Mouse (Mus musculus): ENCODE results near the gene Spata21.
A peak's percentile ranks its signal among the peaks of the same experiment; 100 is the strongest.
"Not testable (repeated sequence)": the region's sequence is repeated elsewhere in the genome, so short reads cannot be mapped to it uniquely, and the experiment has no call there.

Spata21 gene

DNA sequence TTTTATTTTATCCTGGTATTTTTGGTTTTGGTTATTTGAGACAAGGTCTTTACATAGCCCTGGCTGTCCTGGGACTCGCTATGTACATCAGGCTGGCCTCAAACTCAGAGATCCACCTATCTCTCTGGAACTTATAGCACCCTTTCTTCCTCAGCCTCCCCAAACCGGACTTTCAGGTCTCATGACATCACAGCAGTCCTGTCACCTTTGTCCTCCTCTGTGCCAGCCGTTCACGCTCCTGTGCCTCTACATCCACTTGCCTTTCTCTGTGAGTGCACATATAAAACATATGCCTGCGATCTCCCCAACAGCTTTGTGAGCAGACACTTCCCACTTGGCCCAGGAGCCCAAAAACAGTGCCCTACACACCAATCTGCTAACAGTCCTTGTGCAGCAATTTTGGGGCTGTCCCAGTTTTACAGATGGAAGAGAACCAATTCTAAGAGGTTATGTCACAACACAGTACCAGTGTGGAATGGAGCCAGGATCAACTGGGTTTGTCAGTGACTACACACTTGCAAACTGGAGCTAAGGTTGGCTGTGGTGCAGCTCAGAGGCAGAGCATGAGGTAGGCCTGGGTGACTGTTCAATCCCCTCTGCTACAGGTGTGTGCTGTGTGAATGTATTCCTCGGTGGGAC is 42.7 kb downstream of the Spata21 start:
- no peak for DNase-seq (ENCODE audit: low spot score in 2 of 2)

DNA sequence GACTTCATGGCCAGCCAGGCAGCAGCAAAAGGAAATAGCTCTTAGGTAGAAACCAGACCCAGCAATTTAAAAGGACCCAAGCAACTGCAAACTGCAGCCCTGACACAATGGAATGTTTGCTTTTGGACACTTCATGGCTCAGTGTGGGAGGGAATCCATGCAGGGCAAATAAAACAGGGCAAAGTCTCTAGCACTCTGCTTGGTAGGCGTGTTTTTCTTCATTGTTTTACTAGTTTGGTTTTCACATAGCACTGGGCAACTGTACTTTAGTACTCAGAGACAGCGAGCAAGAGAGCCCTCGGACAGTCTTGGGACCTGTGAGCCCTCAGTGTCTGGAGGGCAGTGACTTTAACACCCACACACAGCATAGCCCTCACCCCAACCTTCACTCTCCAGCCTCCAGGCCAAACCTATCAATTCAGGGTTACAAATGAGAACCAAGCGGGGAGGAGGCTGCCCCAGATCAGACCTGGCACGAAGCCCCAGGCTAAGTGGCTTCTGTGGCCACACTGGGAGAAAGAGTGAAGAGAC is 43.5 kb downstream of the Spata21 start:
- DNase-seq (ENCODE audit: low spot score in 2 of 2), result no peak

DNA sequence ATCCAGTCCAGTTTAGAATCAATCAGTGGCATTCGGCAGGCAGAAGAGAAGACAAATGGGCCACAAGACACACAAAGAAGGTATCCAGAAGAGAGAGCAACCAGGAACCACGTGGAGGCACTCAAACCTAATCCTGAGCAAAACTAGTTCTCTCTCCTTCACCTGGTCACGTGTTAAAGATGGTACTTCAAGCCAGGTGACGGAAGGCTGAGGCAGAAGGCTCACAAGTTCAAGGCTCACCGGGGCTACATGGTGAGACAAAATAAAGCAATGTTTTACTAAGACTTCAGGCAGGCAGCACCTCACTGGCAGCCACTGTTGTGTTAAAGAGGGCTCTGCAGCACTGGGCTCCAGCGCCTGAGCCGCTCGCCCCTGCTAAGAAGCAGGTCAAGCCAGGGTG is 44.1 kb downstream of the Spata21 start:
- no peak for DNase-seq (ENCODE audit: low spot score in 2 of 2)

DNA sequence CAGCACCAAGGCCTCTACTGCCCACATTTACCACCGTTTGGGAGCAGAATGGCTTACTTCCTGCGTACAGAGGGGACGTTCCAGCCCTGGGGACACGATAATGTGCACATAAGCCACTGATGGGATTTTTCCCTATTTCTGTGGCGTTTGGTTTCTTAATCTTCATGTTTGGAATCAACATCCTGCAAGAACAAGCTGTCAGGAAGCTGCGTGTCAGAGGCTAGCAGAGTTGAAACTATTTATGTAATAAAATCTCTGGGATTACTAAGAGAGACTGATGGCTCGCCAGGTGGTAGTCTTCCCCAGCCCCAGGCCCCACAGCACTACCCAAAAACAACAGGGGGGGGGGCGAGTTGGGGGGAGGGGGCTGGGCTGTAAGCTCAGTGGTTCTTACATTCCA is 45.1 kb downstream of the Spata21 start:
- DNase-seq (ENCODE audit: low spot score in 2 of 2), result no peak

DNA sequence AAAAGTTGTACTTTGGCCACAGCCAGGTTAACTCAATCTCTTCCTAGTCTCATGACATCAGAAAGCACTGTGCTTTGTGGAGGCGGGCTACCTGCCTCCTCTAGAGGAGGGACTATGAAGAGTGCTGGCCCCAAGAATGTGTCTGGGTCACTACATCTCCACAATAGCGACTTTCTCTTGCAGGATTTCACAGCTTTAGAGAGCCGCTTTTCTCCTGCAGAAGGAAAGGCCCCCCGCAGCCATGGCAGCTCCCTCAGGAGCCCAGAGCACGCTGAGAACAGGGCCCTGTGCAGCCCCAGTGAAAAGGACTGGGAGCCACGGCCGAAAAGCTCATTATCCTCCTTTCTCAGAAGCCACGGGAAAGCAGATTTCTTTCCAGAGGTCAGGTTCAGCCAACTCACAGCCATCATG is 45.9 kb downstream of the Spata21 start:
- DNase-seq (ENCODE audit: low spot score in 2 of 2), result no peak

DNA sequence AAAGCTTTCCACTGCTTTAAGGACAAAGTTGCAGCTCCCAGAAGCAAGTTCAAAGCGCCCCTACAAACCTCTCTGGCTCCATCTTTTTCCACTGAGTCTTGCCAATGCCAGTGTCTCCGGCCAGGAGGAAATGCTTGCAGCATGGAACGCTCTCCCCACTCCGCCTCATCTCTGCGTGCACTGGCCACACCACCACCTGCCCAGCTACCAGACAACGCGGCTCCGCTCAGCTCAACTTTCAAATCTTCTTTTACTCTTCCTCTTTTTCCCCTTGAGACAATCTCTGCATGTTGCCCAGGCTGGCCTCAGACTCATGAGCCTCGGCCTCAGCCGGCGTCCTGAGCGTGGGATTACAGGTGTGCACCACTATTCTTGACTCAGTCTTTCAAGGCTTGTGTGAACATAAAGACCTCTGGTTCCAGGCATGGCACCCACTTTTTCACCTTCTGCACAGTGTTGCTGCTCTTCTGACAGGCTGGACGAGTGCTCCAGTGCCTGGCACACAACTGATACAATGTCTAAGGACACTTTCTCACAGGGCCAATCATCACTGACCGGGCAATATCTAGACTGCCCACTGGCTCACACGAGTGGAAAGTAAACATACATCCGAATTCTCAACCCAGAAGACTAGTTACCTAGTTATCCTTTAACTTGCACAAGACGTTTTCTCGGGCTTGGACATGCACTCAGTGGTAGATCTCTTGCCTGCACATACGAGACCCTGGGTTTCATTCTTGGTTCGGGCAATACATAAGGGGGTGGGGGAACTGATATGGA is 46.8 kb downstream of the Spata21 start:
- no peak for DNase-seq (ENCODE audit: low spot score in 2 of 2)

DNA sequence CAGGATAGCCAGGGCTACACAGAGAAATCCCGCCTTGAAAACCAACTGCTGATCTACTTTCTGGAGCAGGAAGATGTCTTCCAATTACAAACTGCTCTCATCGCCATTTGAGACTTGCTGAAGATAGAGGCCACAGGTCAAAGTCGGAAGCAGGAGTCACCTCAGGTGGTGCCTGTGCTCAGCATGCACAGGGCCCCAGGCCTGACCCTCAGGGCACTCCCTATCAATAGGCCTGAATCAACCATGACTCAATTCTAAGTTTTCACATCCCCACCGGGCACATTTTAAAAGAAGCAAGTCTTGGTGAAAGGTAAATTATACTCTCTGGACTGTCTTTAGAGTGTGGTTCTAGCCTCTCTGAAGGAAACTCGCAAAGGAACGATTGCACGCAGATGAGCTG is 48.0 kb downstream of the Spata21 start:
- DNase-seq (ENCODE audit: low spot score in 2 of 2), result no peak

DNA sequence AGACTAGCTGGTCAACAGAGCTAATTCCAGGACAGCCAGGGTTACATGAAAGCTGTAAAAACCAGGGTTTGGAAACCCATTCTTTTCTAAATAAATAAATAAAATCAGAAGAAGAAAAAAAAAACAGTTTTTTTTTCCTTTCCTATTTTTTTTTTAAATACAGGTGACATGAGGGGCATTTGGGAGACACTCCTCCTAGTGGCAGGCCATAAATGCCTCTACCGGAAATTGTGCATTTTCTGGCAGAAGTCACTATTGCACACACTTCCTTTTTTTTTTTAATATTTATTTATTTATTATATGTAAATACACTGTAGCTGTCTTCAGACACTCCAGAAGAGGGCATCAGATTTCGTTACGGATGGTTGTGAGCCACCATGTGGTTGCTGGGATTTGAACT is 49.6 kb downstream of the Spata21 start:
- DNase-seq (ENCODE audit: low spot score in 2 of 2), result not testable (repeated sequence)

DNA sequence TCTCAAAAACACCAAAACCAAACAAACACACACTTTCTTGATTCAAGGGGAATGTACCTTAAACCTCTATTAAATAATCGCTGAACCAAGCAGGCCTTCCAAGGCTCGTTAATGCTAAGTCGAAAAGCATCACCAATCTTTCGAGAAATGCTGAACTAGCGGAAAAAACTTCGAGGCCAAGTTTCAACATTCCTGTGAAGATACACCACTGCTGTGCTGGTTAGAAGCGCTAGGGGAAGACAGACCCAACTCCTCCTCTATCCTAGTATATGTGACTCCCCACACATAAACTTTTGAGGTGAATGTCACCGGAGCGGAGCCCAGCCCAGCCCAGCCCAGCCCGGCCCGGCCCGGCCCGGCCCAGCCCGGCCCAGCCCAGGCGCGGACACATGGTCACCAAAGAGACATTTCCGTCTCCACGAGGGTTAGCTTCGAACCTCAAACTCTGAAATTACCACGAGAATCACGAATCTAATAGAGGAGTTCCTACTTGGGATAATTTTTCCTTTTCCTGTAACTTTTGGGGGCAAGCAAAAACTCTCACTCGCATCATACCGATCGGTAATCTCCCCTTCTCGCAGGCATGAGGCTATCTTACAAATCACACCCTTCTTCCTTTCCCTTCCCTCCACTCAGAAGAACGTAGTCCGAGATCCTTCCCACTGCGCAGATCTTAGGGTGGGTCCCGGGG is 50.4 kb downstream of the Spata21 start:
- DNase-seq (ENCODE audit: low spot score in 2 of 2), result no peak

DNA sequence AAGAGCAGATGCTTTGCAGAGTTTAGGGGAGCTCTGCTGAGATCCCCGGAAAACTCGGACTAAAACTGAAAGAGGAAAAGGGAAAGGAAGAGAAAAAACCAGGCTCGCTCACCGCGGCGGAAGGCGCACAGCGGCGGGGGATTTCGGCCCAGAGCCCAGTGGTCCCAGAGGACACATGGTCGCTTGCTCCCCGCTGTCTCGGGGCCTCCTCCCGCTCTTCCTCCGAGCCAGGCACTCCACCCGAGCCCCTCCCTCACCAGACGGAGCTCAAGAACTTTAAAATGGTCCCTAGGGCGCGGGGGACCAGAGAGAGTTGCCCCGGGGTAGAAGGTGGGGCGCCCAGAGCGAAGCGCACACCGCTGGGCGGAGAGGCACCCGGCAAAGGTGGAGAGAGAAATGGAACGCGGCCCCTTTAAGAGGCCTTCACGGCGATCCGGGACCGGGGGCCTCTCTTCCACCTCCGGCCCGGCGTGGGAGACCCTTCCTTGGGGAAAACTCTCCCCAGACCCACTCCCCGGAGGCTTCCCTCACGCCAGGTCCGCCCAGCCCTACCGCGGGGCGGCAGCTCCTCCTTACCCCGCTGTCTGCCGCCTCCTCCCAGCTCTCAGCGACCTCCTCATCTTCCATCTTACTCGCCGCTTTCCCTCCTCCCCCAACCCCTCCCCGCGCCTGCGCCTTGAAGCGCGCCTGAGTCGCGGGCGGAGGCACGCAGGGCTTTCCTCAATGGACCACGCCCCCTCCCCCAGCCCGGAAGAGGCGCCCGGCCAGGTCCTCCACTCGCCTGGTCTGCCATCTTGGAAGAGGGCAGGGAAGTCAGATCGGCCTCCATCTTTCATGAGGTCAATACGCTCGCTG is 51.2 kb downstream of the Spata21 start, which contains the start of gene Szrd1:
Gene Szrd1 (minus strand): TSS at position 660 of the 855 bp plus-strand sequence.
- DNase-seq (ENCODE audit: low spot score in 2 of 2), result peak; percentile 96 to 99

DNA sequence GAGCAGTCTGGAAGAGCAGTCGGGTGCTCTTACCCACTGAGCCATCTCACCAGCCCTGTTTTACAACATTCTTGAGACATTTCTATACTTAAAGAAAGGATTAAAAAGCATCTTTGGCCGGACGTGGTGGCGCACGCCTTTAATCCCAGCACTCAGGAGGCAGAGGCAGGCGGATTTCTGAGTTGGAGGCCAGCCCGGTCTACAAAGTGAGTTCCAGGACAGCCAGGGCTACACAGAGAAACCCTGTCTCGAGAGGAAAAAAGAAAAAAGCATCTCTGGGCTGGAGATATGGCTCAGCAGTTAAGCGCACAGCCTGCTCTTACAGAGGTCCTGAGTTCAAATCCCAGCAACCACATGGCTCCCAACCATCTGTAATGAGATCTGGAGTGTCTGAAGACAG is 52.2 kb downstream of the Spata21 start:
- not testable (repeated sequence) for DNase-seq (ENCODE audit: low spot score in 2 of 2)

DNA sequence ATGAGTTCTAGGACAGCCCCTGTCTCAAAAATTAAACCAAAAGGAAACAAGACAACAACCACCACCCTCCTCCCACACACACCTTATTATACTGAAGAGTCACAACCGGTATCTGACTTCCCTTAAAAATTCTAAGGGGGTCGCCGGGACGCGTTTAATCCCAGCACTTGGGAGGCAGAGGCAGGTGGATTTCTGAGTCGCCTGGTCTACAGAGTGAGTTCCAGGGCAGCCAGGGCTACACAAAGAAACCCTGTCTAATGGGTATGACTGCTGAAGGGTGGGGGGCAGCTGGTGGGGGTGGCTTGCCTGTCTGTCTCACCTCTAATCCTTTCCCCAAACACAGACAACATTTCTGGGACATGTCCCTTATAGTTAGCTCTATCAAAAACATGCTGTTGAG is 52.8 kb downstream of the Spata21 start:
- no peak for DNase-seq (ENCODE audit: low spot score in 2 of 2)

DNA sequence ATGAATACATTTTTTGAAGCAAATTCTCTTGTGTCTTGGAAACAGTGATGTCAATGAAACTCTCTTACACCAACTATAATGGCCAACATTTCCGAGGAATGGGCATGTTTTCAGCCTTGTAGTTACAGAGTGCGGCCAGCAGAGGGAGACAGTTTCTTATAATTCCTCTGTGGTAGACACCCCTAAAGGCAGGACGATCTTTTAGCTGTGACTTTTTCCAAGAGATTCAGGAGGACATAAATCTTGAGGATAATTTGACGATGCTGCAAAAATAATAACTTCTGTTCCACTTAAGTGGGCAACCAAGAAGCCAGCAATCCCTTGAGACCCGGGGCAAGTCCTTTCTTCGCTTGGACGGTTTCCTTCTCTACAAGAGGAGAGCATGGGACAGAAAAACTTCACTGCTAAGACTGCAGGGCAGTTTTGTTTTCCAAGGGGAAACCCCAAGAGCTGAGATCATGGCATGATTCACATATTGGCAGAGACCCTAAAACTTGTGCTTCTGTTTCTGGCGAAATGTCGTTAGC is 54.2 kb downstream of the Spata21 start:
- peak; percentile 68 to 76 for DNase-seq (ENCODE audit: low spot score in 2 of 2)

DNA sequence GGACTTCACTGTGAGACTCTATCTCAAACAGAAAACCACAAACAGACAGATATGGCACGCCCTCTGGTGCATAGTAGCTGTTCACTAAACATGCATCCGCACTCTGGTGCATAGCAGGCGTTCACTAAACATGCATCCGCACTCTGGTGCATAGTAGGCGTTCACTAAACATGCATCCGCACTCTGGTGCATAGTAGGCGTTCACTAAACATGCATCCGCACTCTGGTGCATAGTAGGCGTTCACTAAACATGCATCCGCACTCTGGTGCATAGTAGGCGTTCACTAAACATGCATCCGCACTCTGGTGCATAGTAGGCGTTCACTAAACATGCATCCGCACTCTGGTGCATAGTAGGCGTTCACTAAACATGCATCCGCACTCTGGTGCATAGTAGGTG is 57.0 kb downstream of the Spata21 start:
- not testable (repeated sequence) for DNase-seq (ENCODE audit: low spot score in 2 of 2)

DNA sequence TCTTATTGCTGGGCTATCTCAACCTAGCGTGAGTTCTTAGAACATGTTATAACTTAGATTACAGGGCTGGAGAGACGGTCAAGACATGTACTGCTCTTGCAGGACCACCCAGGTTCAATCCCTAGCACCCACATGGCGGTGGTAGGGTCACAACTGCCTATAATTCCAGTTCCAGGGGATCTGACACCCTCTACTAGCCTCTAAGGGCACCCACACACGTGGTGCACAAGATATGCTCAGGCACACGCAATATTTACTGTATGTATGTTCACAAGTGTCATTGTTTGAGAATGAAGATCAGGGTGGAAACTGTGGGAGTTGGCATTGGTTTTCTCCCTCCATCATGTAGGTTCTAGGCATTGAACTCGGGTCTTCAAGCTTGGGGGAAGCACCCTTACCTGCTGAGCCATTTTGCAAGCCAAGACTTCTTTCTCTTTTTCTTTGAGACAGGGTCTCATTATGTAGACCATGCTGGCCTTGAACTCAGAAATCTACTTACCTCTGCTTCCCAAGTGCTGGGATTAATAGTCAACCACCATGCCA is 58.4 kb downstream of the Spata21 start:
- DNase-seq (ENCODE audit: low spot score in 2 of 2), result no peak

DNA sequence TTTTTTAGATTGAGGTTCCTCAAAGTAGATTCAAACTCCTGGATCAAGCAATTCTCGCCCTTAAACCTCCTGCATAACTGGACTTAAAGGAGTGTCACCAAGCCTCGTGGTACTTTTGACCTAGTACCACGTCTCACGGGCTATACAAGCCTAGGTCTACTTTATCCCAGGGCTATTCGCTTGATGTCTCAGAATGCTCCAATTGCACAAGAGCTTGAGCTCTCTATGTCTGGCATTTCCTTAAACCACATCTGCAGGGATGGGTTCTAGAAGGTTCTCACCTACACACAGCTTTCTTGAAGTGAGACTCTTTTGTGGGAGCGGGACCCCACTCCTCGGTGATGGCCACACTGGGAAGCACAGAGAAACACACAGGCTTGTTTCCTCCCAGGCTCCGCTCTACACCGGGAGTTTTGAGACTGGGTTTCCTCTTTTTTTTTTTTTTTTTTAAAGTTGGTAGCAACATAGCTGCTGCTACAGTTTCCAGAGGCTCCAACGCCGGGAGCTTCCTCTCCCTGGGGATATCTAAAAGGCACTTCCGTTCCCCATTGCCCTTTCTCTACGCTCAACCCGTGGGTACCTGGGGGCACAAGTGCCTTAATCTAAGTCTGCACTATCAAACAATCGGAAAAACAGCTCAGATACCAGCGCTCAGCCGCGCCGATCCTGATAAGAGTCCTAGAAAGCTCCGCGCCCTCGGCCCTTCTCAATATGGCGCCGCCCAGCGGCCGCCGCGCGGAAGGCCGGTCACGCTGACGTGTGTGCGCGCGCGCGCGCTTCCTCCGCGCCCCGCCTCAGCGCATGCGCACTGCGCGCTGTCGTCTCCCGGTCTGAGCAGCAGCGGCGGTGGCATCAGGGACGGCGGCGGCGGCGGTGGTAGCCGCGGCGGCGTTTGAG is 59.2 kb downstream of the Spata21 start, which contains the start of gene Fbxo42:
Gene Fbxo42 (plus strand): TSS at position 802 of the 897 bp plus-strand sequence.
- DNase-seq (ENCODE audit: low spot score in 2 of 2), result peak; percentile 88 to 90

DNA sequence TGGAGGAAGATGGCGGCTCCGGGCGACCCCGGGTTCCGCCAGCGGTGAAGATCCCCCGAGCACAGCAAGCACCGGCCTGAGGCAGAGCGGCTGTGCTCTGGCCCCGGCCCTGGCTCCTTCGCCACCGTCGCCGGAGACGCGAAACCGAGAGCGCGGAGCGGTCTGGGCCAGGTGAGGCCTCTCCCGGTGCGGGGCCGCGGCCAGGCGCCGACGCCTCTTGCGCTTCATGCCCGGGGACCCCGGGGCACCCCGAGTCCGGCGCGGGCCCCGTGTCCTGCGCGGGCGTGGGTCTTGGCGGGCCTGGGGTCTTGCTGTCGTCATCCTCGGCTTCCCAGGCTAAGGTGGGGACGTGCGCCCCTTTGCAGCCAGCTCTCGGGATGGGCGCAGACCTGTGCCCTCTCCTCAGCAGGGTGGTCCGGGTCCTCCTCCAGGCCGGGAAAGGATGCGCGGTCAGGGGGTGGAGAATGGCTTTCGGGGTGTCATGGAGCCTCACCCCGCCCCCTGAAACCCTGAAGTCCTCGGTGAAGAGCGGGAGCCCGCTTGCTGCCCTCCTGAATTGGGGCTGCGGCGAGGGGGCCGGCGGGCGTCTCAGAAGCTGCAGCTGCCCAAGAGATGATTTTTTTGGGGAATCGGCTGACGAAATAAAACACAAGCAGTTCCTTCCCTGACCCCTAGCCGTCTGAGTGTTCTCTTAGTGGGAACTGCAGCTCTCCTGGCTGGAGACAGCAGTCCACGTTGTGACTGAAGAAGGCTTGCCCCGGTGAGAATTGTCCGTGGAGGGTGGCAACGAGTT is 60.1 kb downstream of the Spata21 start:
- DNase-seq (ENCODE audit: low spot score in 2 of 2), result no peak

DNA sequence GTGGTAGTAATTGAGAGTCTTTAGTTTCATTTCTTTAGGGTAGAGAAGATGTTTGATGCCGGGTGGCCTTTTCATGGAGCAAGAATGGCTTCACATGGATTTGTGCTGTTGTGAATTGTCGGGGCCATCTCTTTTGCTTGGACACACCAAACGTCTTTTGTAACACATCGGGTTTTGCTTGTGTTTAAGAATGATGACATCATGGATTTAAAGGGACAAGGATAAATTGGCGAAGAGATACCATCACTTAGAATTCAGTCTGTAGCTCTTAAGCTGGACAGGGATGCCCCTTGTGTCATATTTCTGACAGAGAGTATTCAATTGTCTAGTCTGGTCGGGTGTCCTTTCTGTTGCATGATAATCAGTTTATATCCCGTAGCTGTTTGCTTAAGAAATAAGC is 61.0 kb downstream of the Spata21 start:
- DNase-seq (ENCODE audit: low spot score in 2 of 2), result no peak

DNA sequence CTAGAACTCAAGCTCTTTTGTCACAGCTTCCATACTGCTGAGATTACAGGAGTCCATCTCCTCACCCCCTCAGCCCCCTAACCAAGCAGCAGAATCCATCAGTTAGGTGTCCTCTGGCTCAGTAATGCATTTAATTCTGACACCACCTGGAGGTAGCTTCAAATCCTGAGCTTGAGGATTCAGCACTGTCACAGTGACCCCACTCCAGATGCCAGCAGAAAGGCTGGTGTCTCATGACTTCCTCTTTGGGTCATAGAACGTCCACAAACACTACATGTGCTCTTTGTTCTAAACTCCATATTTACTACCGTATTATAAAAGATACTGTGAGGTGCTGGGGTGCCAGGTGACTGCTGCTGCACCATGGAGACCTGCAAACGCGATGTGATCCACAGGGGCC is 69.4 kb downstream of the Spata21 start:
- DNase-seq (ENCODE audit: low spot score in 2 of 2), result no peak
